11 mouse cellular contexts compared by ENCODE assay signal in the genomic region with DNA sequence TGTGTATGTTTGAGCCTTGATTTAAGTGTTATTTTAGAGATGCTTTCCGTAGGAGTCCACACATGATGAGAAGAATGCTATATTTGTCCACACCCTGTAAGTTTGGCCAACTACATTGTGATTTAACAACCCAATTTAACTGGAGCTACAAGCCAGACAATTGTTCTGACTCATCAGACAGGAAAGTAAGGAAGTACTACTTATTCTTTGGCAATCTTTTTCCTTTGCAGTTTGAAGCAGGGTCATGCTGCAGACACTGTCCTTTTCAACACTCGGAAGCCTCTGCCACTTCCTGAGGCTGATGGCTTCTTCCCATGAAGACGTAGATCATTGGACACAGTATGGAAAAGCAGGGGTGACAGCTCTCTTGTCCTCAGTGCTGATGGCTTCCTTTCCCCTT.
DNase-seq lines count a peak whose midpoint lies in the region; ATAC-seq and TF ChIP-seq lines count a peak whose summit lies in the region.
"Had no signal": no experiment of that assay in that cellular context is flagged by ENCODE, and none has a peak within 500 bp of the region (broad histone marks: within the 10 kb centered on the region; RNA-seq: fewer than 3 reads in every experiment).

No protein-coding gene starts in this region.

- H3K4me3 ChIP-seq in heart, embryonic 10.5 days: no peak overlapping the region
- H3K4me3 ChIP-seq in heart, embryonic 16.5 days (ENCODE audit: low read length): no peak overlapping the region
- H3K4me3 ChIP-seq in liver, postnatal 0 days (ENCODE audit: low read depth, low read length): no peak overlapping the region
- no peak overlapping the region for H3K4me3 ChIP-seq in thymus, adult 2 months (ENCODE audit: control insufficient read depth, insufficient read depth, low read length)
- H3K4me3 ChIP-seq: hindbrain, embryonic 13.5 days had no signal

- TF ChIP-seq CTCF in liver, postnatal 0 days (IDR thresholded peaks at IDR 0.05; ENCODE audit: low read depth): no peak
- no peak for TF ChIP-seq CTCF in thymus, adult 2 months (IDR thresholded peaks at IDR 0.05; ENCODE audit: borderline replicate concordance, control insufficient read depth, extremely low read depth, insufficient read depth, low read length, poor library complexity)

- no peak overlapping the region for H3K4me2 ChIP-seq in heart, embryonic 16.5 days (ENCODE audit: low read depth, low read length)
- no peak overlapping the region for H3K4me2 ChIP-seq in liver, postnatal 0 days (ENCODE audit: low read depth, low read length)
- H3K4me2 ChIP-seq: hindbrain, embryonic 13.5 days had no signal

- no peak for TF ChIP-seq POLR2A in thymus, adult 2 months (IDR thresholded peaks at IDR 0.05; ENCODE audit: control insufficient read depth, extremely low read depth, insufficient read depth, low read length, poor library complexity)

- TF ChIP-seq EP300 in liver, postnatal 0 days (IDR thresholded peaks at IDR 0.05; ENCODE audit: low read depth): no peak

- no peaks in the 10 kb centered on the region for H3K9me3 ChIP-seq in heart, embryonic 10.5 days
- H3K9me3 ChIP-seq in heart, embryonic 16.5 days (replicated peaks; ENCODE audit: control insufficient read depth, low read length): no peaks in the 10 kb centered on the region
- H3K9me3 ChIP-seq in liver, postnatal 0 days (ENCODE audit: low read length): no peaks in the 10 kb centered on the region
- H3K9me3 ChIP-seq: hindbrain, embryonic 13.5 days had no signal

- no peaks in the 10 kb centered on the region for H3K4me1 ChIP-seq in heart, embryonic 10.5 days
- H3K4me1 ChIP-seq in heart, embryonic 16.5 days (ENCODE audit: control insufficient read depth, insufficient read depth, low read length): no peaks in the 10 kb centered on the region
- no peaks in the 10 kb centered on the region for H3K4me1 ChIP-seq in liver, postnatal 0 days (ENCODE audit: insufficient read depth)
- H3K4me1 ChIP-seq in thymus, adult 2 months (replicated peaks; ENCODE audit: control insufficient read depth, insufficient read depth, low read length): no peaks in the 10 kb centered on the region
- H3K4me1 ChIP-seq: hindbrain, embryonic 13.5 days had no signal

- intact Hi-C loops in heart, postnatal 36 days (cut with DNase I): no loop called here

- ATAC-seq in heart, embryonic 16.5 days (replicated peaks; ENCODE audit: extremely low read depth, insufficient read depth, low FRiP score): peak; percentile 81
- ATAC-seq in liver, postnatal 0 days: peak; percentile 69
- ATAC-seq in CD4-positive, CD25-positive, alpha-beta regulatory T cell, adult 4 months: no peak

- peak; percentile 41 for DNase-seq in heart, embryonic 10.5 days (ENCODE audit: low spot score)
- no peak for DNase-seq in heart, postnatal 36 days
- peak; percentile 43 for DNase-seq in Muller cell, postnatal 12 days (ENCODE audit: inconsistent ontology term)
- no peak for DNase-seq in liver, postnatal 0 days
- DNase-seq in thymus, adult 2 months: no peak
- DNase-seq in T-cell, adult 2 months (ENCODE audit: low spot score): no peak
- DNase-seq: retina, postnatal 1 day; thymus, postnatal 36 days had no signal

- no peak overlapping the region for H3K27ac ChIP-seq in heart, embryonic 10.5 days
- no peak overlapping the region; the same call in 1 of the 2 replicates for H3K27ac ChIP-seq in heart, embryonic 16.5 days (ENCODE audit: low read length)
- no peak overlapping the region for H3K27ac ChIP-seq in liver, postnatal 0 days (ENCODE audit: low read depth)
- no peak overlapping the region for H3K27ac ChIP-seq in thymus, adult 2 months (ENCODE audit: control insufficient read depth, insufficient read depth, low read length)
- H3K27ac ChIP-seq: hindbrain, embryonic 13.5 days had no signal

- WGBS in heart, embryonic 10.5 days: 63% methylated on average over 3 of the region's 3 CpGs
- WGBS in heart, embryonic 16.5 days: 69% methylated on average over 3 of the region's 3 CpGs
- 43% methylated on average over 3 of the region's 3 CpGs for WGBS in liver, postnatal 0 days (ENCODE audit: insufficient replicate concordance)
- WGBS in thymus, adult 2 months: 85% methylated on average over 3 of the region's 3 CpGs

- H3K9ac ChIP-seq in heart, embryonic 16.5 days (ENCODE audit: low read length): no peak overlapping the region
- H3K9ac ChIP-seq in liver, postnatal 0 days (replicated peaks): no peak overlapping the region
- H3K9ac ChIP-seq: hindbrain, embryonic 13.5 days had no signal

- H3K36me3 ChIP-seq in heart, embryonic 10.5 days: no peaks in the 10 kb centered on the region
- H3K36me3 ChIP-seq in heart, embryonic 16.5 days (ENCODE audit: control insufficient read depth, insufficient read depth): no peaks in the 10 kb centered on the region
- H3K36me3 ChIP-seq in liver, postnatal 0 days (replicated peaks; ENCODE audit: insufficient read depth, low read length): no peaks in the 10 kb centered on the region
- no peaks in the 10 kb centered on the region for H3K36me3 ChIP-seq in thymus, adult 2 months (ENCODE audit: control insufficient read depth, insufficient read depth, low read length)
- H3K36me3 ChIP-seq: hindbrain, embryonic 13.5 days had no signal

- H3K27me3 ChIP-seq in heart, embryonic 10.5 days (ENCODE audit: insufficient read depth, poor library complexity, severe bottlenecking): no peaks in the 10 kb centered on the region
- no peaks in the 10 kb centered on the region for H3K27me3 ChIP-seq in heart, embryonic 16.5 days (ENCODE audit: control insufficient read depth, insufficient read depth, low read length)
- H3K27me3 ChIP-seq in liver, postnatal 0 days (ENCODE audit: insufficient read depth, low read length): no peaks in the 10 kb centered on the region
- no peaks in the 10 kb centered on the region for H3K27me3 ChIP-seq in thymus, adult 2 months (ENCODE audit: control insufficient read depth, insufficient read depth, low read length)
- H3K27me3 ChIP-seq: hindbrain, embryonic 13.5 days had no signal

Comparison
In these comparisons a context has a peak if more than half of its experiments do, and no peak if none do; other contexts are left out.
1. DNase-seq: peak in heart, embryonic 10.5 days (single experiment) and Muller cell, postnatal 12 days (single experiment); none in heart, postnatal 36 days (0 of 2), liver, postnatal 0 days (single experiment), thymus, adult 2 months (single experiment) and T-cell, adult 2 months (single experiment).